Mouse (Mus musculus): Measurements from ENCODE around the gene Zfp697. TPM values are rescaled to one million over a fixed set of nuclear protein-coding genes. Genes with fewer than 3 reads are reported as not detected.
A peak's percentile ranks its signal among the peaks of the same experiment; 100 is the strongest.
"Not testable (repeated sequence)": the region's sequence is repeated elsewhere in the genome, so short reads cannot be mapped to it uniquely, and the experiment has no call there.

The Zfp697 gene
- total RNA-seq, 4 experiments from 2014 or later, result 26.9 to 30.8 (median 27.6) TPM

GRCm38 (mm10) chr3:98418991-98419785 lies 36.9 kb downstream of the Zfp697 start:
- DNase-seq (ENCODE audit: low spot score in 2 of 2), result peak in 1 of 2 experiments; percentile 56

GRCm38 (mm10) chr3:98419786-98420070 lies 37.5 kb downstream of the Zfp697 start:
- DNase-seq (ENCODE audit: low spot score in 2 of 2), result no peak

GRCm38 (mm10) chr3:98422926-98423325 lies 40.7 kb downstream of the Zfp697 start:
- no peak for DNase-seq (ENCODE audit: low spot score in 2 of 2)

- peak in 1 of 2 experiments; percentile 51 for DNase-seq (ENCODE audit: low spot score in 2 of 2)
These were observed 44.5 kb downstream of the Zfp697 start for GRCm38 (mm10) chr3:98426749-98427148.

GRCm38 (mm10) chr3:98427260-98427599 lies 45.0 kb downstream of the Zfp697 start:
- no peak for DNase-seq (ENCODE audit: low spot score in 2 of 2)

GRCm38 (mm10) chr3:98427600-98428448 lies 45.6 kb downstream of the Zfp697 start:
- DNase-seq (ENCODE audit: low spot score in 2 of 2), result peak; percentile 67 to 81

- no peak for DNase-seq (ENCODE audit: low spot score in 2 of 2)
These were observed 46.2 kb downstream of the Zfp697 start for GRCm38 (mm10) chr3:98428449-98428775.

- DNase-seq (ENCODE audit: low spot score in 2 of 2), result no peak
These were observed 46.8 kb downstream of the Zfp697 start for GRCm38 (mm10) chr3:98428928-98429525.

- DNase-seq (ENCODE audit: low spot score in 2 of 2), result no peak
These were observed 52.0 kb downstream of the Zfp697 start for GRCm38 (mm10) chr3:98434088-98434816.

GRCm38 (mm10) chr3:98435030-98435429 lies 52.8 kb downstream of the Zfp697 start:
- no peak for DNase-seq (ENCODE audit: low spot score in 2 of 2)

GRCm38 (mm10) chr3:98442245-98442644 lies 60.0 kb downstream of the Zfp697 start:
- DNase-seq (ENCODE audit: low spot score in 2 of 2), result not testable (repeated sequence)

- not testable (repeated sequence) for DNase-seq (ENCODE audit: low spot score in 2 of 2)
These were observed 61.0 kb downstream of the Zfp697 start for GRCm38 (mm10) chr3:98443149-98443779.

GRCm38 (mm10) chr3:98443924-98444323 lies 61.7 kb downstream of the Zfp697 start:
- not testable (repeated sequence) for DNase-seq (ENCODE audit: low spot score in 2 of 2)

GRCm38 (mm10) chr3:98453786-98454185 lies 71.5 kb downstream of the Zfp697 start:
- DNase-seq (ENCODE audit: low spot score in 2 of 2), result not testable (repeated sequence)

- not testable (repeated sequence) for DNase-seq (ENCODE audit: low spot score in 2 of 2)
These were observed 74.8 kb downstream of the Zfp697 start, which contains the start of gene Gm4450 for GRCm38 (mm10) chr3:98457026-98457425. Gene Gm4450, minus strand, starts transcription at chr3:98457126.

- DNase-seq (ENCODE audit: low spot score in 2 of 2), result not testable (repeated sequence)
These were observed 87.1 kb downstream of the Zfp697 start for GRCm38 (mm10) chr3:98469323-98469722.

GRCm38 (mm10) chr3:98471057-98471456 lies 88.8 kb downstream of the Zfp697 start:
- DNase-seq (ENCODE audit: low spot score in 2 of 2), result not testable (repeated sequence)

GRCm38 (mm10) chr3:98471499-98471898 lies 89.2 kb downstream of the Zfp697 start:
- not testable (repeated sequence) for DNase-seq (ENCODE audit: low spot score in 2 of 2)

- DNase-seq (ENCODE audit: low spot score in 2 of 2), result not testable (repeated sequence)
These were observed 111.9 kb downstream of the Zfp697 start for GRCm38 (mm10) chr3:98494184-98494583.

- not testable (repeated sequence) for DNase-seq (ENCODE audit: low spot score in 2 of 2)
These were observed 112.8 kb downstream of the Zfp697 start for GRCm38 (mm10) chr3:98495055-98495454.

- DNase-seq (ENCODE audit: low spot score in 2 of 2), result not testable (repeated sequence)
These were observed 114.5 kb downstream of the Zfp697 start for GRCm38 (mm10) chr3:98496762-98497161.
